Mouse (Mus musculus) ovary, postnatal 10 days (tissue): ENCODE measurements around the gene H2-T24.
A peak's percentile ranks its signal among the peaks of the same experiment; 100 is the strongest.
"Not testable (repeated sequence)": the region's sequence is repeated elsewhere in the genome, so short reads cannot be mapped to it uniquely, and the experiment has no call there.

ENCODE experiments used
- DNase-seq: peaks from one replicate; pipeline ENCODE4 v3.0.0; 2022; ENCODE audit warnings: low spot score

The H2-T24 gene

DNA sequence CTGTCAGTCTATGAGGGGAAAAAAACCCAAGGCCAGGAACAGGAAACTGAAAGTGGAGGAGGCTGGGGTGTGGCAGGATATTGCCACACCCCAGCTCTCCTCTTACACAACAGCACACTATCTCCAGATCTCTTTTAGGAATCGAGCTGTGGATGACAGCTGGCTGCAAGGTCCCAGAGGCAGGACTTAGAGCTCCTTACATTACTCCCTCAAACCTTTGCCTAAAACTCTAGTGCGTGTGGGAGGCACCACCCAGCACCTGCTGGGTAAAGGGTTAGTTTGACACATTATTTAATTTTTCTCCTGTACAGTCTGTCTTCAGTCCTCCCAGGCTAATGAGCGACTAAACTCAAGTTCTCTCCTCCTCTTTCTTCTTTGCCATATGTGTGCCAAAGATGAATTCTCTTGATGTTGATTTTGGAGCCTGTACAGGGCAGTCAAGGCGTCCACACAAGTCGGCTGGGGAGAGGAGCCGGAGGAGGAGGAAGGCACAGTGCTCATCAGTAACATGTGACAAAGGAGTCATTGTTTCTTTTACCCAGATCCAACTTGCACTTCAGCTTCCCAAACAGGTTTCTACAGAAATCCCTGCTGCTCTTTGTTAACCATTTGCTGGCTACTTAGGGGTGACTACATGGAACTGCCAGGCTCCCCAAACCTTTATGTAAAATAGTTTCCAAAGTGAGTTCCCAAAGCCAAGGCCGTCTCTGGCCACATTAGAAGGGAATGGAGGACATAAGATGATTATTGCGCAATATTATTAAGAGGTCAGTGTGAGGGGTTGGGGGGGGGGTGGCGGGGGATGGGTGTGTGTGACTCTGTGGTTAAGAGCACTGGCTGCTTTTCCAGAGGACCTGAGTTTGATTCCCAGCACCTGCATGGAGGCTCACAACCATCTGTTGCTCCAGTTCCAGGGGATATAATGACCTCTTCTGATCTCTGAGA lies 3.6 kb upstream of the H2-T24 start:
- DNase-seq: no peak

DNA sequence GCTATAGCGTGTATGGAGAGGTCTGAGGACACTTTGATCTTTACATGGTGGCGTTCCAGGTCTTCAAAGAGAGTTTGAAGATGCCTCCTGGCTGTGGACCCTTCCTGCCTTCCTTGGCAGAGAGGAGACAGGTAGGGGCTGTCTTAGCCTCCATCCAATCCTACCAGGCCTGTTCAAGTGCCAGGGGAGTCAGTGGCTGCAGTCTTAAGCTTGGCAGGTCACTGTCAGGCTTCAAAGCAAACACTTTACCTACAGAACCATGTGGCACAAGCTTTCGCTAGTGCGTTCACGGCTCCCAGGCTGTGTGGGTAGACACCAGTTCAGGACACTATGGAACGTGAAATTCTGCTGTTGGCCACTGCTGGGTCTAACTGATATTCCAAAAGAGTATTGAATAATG lies 2.6 kb upstream of the H2-T24 start:
- DNase-seq: no peak

DNA sequence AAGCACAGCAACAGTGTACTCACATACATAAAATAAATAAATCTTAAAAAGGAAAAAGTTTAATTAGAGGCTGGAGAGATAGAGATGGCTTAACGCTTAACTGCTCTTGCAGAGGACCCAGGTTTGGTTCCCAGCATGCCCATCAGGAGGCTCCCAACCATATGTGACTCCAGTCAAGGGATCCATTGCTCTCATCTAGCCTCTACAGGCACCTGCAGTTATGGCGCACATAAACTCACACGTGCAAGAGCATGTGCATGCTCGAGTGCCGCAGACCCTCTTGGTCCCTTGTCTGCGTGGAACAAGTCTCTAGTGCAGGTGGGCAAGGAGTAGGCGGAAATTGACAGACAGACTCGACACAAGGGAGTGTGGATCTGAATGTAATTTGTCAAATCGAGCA lies 1.7 kb upstream of the H2-T24 start:
- no peak for DNase-seq

DNA sequence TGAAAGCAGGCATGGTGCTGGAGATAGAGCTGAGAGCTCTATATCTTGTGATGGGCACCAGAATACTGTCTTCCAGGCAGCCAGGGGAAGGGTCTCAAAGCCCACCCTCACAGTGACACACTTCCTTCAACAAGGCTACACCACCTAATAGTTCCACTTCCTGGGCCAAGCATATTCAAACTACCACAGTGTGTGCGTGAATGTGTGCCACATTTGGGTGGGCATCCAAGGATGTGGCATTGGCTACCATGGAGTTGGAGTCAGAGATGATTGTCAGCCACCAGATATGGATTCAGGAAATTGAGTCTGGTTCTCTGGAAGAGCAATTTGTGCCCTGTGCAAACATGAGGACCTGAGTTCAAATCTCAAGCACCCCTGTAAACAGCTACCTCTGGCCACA lies 949 bp upstream of the H2-T24 start:
- DNase-seq: no peak

DNA sequence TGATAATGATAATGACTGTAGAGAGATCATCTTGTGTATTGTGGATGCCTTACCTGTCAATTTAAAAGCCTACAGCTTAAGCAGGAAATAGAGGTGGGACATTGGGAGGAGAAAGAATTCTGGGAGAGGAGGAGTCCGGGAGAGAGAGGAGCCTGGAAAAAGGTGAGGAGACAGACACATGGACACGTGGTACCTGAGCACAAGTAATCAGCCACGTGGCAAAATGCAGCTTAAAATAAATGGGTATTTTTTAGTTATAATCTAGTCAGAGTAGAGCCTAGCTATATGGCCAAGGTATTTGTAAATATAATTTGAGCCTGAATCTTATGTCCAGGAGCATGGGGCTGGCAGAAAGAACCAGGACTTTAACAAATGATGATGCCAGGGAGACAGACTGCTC lies 841 bp downstream of the H2-T24 start:
- no peak for DNase-seq

DNA sequence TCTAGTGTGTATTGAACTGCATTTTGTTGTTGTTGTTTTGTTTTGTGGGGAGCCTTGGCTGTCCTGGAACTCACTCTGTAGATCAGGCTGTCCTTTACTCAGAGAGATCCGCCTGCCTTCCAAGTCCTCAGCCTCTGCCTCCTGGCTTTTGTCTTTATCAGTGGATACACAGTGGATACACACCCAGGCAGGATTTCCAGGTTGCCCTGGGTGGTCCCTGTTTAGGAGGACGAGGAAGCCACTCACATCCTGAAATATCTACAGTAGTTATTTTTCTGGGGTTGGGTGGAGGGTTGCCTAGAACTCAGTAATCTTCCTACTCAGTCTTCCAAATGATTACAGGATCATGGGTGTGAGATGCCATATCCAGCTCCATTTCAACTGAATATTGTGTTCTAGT lies 1.4 kb downstream of the H2-T24 start:
- DNase-seq: no peak

DNA sequence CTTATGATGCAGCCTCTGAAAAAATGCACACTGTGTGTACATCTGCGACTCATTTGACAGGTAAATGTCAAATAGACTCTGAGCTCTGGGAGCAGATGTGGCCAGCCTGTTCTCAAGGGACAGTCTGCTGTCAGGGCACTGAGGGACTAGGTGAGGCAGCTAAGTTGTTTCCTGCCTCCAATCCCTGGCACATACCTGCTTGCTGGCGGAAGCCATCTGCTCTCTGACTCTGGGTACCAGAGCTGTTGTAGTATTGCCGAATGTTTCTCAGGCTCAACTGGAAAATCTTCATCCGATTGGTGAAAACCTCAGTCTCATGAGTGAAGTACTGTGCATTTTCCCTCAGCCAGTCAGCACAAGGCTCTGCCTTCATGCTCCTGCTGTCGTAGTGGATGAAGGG lies 3.3 kb downstream of the H2-T24 start:
- DNase-seq: no peak

DNA sequence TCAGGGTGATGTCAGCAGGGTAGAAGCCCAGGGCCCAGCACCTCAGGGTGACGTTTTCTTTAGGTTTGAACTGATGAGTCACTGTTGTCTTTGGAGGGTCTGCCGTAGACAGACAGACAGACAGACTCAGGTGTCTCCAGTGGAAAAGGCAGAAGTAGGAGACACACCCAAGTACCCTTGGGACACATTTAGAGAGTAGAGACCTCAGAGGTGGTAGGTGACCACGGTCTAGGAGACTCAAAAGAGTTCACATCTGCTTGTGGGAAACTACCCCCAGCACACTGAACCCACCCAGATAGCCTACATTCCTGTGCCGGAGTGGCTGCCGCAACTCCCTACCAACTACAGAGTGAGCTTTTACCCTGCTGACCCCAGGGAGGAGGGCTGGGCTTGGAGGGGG lies 5.4 kb downstream of the H2-T24 start:
- no peak for DNase-seq

DNA sequence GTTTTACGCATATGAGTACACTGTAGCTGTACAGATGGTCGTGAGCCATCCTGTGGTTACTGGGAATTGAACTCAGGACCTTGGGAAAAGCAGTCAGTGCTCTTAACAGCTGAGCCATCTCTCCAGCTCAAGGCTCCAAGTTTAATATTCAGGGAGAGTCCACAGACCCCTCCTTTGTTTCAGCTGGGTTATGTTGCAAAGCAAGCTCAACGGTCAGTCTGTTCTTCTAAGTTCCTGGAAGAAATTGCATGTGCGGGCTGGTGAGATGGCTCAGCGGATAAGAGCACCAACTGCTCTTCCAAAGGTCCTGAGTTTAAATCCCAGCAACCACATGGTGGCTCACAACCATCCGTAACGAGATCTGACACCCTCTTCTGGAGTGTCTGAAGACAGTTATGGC lies 16.0 kb downstream of the H2-T24 start:
- DNase-seq: not testable (repeated sequence)

DNA sequence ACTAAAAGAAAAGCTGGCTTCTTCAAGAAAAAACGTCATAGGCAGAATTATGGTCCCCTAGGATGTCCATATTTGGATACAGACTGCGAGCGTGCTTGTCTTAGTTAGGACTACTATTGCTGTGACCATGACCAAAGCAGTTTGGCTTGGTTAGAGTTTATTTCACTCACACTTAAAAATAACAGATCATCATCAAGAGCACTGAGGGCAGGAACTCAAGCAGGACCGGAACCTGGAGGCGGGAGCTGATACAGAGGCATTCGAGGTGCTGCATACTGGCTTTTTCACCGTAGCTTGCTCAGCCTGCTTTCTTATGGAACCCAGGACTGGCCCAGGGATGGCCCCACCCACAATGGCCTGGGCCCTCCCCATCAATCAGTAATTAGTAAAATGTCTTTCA lies 17.0 kb downstream of the H2-T24 start:
- no peak for DNase-seq

DNA sequence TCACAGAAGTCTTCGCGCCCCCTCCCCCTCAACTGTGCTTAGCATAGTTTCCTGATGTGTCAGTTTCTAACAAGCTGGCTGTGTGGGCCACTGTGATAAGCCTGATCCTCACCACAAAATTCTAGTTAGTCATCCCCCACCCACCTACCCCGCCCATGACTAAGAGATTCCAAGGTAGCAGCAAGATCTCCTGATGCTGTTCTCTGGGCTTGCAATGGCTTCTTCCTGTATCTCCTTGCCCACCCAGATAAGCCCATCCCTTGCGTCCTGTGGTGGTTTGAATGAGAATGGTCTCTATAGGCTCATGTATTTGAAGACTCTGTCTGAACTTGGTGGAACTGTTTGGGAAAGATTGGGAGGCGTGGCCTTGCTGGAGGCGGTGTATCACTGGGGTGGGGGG lies 18.4 kb downstream of the H2-T24 start:
- no peak for DNase-seq

DNA sequence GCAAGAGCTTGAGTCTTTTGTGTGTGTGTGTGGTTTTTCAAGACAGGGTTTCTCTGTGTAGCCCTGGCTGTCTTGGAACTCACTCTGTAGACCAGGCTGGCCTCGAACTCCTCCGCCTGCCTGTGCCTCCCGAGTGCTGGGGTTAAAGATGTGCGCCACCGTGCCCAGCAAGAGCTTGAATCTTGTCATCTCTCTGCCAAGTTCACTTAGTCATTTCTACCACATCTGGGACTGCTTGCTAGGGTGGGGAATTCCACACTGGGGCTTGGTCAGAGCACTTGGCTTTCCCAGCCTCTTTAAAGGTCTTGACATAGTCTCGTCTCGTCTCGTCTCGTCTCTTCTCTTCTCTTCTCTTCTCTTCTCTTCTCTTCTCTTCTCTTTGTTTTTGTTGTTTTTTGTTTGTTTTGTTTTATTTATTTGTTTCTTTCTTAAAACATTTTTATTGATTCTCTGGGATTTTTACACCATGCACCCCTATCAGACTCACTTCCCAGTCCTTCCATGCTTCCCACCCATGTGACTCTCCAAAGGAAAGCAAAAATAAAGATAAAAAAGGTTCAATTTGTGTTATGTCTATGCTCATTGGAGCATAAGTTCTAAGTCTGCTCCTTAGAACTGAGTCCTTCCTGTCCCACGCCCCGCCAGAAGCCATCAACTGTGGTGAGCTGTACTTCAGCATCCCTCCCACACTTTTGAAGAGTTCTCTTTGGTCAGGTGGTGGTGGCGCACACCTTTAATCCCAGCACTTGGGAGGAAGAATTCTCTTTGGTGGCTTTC lies 19.1 kb downstream of the H2-T24 start:
- DNase-seq: no peak

DNA sequence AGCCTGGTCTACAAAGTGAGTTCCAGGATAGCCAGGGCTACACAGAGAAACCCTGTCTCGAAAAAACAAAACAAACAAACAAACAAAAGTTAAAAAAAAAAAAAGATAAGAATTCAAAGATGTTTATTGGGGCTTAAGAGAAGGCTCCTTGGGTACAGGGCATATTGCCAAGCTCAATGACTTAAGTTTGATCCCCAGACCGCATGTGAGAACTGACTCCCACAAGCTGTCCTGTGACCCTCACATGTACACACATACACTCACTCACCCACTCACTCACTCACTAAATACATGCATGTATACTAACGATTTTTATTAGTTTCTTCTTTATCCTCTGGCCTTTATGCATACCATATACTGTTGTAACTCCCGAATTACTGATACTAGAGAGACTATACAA lies 20.0 kb downstream of the H2-T24 start:
- DNase-seq: no peak

DNA sequence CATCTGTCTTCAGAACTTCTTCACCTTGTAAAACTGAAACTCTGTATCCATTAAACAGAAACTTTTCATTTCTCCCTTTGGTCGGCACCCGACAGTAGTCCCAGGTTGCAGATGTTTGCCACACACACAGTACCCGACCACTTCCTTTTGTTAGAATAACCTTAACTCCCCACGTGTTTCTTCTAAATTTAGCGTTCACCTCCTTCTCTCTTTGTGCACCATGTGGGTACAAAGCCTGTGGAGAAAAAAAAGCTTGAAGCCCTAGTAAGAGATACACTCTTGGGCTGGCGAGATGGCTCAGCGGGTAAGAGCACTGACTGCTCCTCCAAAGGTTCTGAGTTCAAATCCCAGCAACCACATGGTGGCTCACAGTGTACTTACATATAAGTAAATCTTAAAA lies 21.0 kb downstream of the H2-T24 start:
- no peak for DNase-seq

DNA sequence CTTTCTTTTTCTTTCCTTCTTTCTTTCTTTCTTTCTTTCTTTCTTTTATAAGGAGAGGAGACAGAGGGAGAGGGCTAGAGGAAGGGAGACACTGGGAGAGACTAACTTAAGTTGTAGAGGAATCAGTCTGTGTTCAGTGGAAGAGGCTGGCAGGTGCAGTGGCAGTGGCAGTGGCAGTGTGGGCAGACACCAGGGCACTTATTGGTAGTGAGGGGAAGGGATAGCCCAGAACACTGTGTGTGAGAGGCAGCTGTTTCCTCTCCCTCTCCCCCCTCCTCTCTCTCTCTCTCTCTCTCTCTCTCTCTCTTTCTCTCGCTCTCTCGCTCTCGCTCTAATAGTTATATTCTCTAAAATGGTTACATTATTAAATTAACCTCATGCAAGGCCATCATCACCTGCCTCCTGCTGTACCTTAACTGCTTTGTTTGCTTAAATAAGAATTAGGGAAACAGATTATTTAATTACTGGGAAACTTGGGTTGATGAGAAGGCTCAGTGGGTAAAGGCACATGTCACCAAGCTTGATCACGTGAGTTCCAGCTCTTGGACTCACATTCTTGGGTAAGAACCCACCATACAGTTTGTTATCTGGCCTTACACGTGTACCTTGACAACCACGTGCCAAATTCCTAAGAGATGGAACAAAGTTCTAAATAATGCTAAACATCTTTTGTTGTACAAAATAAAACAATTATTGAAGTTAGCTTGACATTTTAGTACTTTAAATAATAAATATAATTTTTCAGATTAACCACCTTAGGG lies 21.6 kb downstream of the H2-T24 start:
- DNase-seq: no peak

DNA sequence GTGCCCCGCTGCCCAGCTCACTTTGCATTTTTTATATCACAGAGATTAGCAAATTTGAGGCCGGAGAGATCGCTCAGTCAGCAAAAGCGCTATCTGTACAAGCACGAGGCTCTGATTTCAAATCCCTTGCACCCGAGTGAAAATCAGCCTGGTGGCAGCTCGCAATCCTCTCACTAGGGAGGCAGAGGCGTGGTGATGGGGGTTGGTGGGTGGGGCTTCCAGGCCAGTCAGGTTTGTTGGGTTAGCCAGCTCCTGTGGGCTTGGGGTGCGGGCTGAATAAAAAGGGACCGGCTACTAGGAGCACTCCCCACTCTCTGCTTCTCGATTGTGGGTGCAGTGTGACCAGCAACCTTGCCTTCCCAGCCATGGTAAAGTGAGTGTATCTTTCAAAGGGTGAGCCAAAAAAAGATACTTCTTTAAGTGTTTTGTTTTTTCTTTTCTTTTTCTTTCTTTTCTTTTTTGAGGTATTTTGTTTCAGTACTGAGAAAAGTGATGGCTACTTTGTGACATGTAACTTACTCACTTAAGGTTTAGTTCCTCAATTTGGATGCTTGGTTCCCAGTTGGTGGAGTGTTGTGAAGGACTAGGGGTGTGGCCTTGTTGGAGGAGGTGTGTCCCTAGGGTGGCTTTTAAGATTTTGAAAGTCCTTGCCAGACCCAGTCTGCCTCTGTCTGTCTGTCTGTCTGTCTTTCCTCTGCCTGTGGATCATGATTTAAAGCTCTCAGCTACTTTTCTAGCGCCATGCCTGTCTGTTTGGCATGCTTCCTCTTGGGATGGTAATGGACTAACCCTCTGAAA lies 22.4 kb downstream of the H2-T24 start:
- no peak for DNase-seq

DNA sequence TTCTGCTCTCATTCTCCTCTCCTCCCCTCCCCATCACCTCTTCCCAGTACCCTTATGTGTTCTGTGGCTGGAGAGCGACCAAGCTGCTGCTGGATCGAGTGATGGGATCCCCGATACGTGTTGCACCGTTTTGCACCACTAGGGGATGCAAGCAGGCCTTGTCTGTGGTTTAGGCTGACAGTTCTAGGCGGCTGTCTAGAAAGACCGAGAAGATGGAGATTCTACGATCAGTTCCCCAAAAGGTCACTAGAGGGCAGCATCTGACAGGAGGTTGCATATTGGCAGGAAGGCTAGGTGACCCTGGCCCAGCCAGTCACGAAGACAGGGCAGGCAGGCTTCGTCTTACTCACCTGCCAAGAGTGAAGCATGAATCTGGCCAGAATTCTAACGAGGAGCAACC lies 23.4 kb downstream of the H2-T24 start:
- DNase-seq: peak; percentile 95

DNA sequence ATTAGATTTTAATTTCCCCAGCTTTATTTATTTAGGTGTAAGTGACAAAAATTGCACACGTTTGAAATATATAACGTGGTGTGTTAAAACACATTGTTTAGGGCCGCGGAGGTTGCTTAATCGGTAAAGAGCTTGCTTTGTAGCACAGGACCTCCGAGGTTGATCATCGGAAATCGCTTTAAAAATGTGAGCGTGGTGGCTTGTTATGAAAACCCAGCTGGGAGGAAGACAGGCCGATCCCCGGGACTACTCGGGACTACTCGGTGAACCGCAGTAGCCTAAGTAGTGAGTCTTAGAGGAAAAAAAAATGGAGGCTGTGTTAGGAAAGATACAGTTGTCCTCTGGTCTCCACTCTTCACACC lies 25.5 kb downstream of the H2-T24 start:
- no peak for DNase-seq

DNA sequence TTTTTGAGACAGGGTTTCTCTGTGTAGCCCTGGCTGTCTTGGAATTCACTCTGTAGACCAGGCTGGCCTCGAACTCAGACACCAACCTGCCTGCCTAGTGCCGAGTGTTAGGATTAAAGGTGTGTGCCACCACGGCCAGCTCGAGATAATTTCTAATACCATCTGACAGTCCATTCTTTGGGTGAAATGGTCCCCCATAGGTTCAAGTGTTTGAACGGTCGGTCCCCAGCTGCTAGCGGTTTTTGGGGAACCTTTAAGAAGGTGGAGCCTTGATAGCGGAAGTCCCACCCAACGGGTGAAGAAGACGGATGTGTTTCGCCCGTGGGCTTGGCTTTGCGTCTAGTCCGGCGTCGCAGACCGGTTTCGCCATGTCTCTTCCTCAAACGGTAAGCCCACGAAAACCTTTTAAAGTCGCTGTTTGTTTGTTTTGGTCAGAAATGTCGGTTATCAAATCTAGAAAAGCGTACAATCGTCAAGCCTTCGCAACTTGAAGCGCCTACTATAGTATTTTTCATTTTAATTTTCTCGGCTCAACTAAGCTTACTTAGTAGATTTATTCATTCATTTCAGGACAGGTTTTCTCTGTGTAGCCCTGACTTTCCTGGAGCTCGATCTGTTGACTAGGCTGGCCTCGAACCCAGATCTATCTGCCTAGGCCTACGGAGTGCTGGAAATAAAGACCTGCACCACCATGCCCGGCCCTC lies 26.0 kb downstream of the H2-T24 start:
- peak; percentile 34 for DNase-seq

DNA sequence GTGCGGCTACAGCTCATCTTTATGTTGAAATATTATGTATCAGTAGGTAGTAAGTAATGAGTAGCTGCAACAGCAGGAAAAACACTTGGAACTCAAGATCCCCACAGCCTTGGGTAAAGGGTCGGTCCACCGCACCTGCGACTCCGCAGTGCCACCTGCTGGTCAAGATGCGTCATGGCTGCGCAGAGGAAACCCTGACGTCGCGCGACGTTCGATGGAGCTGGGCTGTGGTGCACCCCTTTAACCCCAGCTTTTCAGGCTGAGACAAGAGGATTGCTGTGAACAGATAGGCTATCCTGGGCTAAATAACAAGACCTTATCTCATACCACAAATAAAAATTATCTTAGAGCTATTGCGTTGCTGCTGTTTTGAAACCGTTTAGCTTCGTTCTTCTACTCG lies 26.7 kb downstream of the H2-T24 start:
- DNase-seq: peak; percentile 59

DNA sequence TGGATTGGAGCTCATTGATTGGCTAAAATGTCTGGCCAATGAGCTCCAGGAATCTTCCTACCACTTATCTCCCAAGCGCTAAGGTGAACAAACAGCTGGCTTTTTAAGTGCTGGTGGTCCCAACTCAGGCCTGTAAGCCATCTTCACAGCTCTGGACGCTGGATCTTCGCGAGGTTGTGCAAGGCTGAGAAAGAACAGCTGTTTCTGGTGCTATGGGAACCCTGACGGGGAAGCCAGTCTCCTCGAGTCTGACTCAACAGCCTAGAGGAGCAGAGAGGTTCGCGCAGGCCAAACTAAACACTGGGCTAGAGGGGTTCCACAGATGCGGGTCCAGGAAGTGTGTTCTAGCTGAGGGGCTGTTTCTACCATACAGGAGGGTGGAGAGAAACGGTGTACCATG lies 28.6 kb downstream of the H2-T24 start:
- no peak for DNase-seq
